Mouse (Mus musculus): ENCODE measurements around the gene Pcyt1a. TPM values are rescaled to one million over a fixed set of nuclear protein-coding genes. Genes with fewer than 3 reads are reported as not detected.
A peak's percentile ranks its signal among the peaks of the same experiment; 100 is the strongest.
"Not testable (repeated sequence)": the region's sequence is repeated elsewhere in the genome, so short reads cannot be mapped to it uniquely, and the experiment has no call there.

Gene Pcyt1a
- total RNA-seq, 1 experiment from 2014 or later: 81.5 TPM

GRCm38 (mm10) chr16:32468488-32468887, 37.8 kb downstream of the Pcyt1a start:
- ATAC-seq (replicated peaks; ENCODE audit: low read depth, poor library complexity, severe bottlenecking): peak; percentile 71

DNA sequence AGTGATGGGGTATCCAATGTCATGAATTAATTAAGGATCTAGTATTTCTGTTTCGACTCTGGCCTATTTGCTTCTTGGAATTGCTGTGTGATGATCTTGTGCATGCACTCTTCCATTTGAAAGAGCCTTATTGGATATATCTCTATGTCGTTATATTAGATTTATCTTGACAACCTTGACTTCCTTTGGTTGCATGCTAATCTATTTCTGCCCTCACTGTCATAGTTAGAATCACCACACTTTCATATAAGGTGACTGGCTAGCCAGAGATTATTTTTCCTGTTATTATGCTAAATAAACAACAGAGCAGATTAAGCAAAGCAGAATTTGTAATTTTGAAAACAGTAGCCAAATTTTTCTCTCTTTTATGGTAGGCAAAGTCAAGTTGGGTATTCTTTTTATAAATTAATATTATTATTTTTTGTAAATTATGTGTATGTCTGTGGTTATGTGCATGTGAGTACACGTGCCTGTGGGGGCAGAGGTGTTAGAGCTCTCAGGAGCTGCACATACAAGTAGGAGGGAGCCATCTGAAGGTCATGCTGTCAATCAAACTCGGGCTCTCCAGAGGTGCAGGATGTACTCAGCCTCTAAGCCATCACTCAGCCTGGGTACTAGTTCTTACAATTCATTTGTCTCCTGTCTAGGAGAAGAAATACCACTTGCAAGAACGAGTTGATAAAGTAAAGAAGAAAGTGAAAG, 38.8 kb downstream of the Pcyt1a start:
- ATAC-seq (replicated peaks; ENCODE audit: low read depth, poor library complexity, severe bottlenecking): peak; percentile 43

- ATAC-seq (replicated peaks; ENCODE audit: low read depth, poor library complexity, severe bottlenecking): no peak
Observed at GRCm38 (mm10) chr16:32472276-32473015, 41.7 kb downstream of the Pcyt1a start.

DNA sequence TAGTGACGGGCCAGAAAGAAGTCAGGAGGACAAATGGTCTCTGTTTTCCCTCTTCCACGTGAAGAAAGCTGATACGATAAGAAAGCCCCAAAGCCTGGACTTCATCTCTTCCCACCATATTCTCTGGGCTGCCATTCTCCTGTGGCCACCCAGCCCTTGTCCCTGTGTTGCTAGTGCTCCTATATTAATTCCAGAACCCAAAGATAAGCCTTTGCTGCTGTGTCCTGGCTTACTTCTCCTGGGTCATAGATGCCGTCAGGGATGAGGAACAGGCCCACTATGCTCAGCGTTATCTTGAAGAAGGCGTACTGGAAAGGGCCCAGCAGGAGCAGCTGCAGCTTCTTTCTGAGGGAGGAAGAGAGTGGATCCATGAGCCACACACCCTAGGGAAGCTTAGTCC, 46.6 kb downstream of the Pcyt1a start:
- ATAC-seq (replicated peaks; ENCODE audit: low read depth, poor library complexity, severe bottlenecking): no peak

- ATAC-seq (replicated peaks; ENCODE audit: low read depth, poor library complexity, severe bottlenecking): no peak
Observed at GRCm38 (mm10) chr16:32479415-32479814, 48.7 kb downstream of the Pcyt1a start.

DNA sequence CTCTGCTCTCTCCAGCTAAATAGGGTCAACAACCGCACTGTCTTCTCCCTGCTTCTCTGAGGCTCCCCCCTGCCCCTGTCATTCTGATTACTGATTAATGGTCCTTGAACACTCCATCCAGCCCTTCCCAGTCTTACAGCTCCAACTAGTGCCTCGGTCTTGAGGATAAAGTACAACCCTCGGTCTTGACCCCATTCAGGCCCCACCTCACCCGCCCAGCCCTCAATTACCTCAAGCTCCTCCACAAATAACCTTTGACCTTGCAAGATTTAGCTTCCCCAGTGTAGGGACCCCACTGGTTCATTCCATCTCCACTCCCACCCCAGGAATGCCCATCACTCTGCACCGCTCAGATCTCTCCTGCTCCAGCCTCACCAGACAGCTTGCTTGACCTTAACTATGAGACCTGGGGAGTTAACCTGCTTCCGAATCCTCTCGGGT, 53.7 kb downstream of the Pcyt1a start:
- no peak for ATAC-seq (replicated peaks; ENCODE audit: low read depth, poor library complexity, severe bottlenecking)

GRCm38 (mm10) chr16:32485209-32485608, 54.5 kb downstream of the Pcyt1a start:
- ATAC-seq (replicated peaks; ENCODE audit: low read depth, poor library complexity, severe bottlenecking): no peak

DNA sequence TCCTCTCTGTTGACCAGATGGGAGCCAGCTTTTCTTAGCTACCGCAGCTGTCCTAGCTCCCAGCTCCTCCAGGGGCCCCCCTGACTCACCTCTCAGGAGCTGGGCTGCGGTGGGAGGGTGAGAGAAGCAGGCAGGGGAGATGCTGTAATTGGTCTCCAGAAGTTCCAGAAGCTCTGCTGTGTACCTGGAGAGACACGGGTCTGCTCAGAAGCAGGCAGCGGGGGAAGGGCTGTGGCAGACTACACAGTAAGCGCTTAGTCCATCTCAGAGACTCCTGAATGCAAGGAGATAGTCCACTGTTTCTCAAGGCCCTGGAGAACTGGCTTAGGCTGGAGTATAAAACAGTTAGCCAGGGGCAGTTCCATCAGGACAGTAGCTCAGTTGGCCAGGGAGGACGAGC, 55.3 kb downstream of the Pcyt1a start:
- ATAC-seq (replicated peaks; ENCODE audit: low read depth, poor library complexity, severe bottlenecking): no peak

- peak; percentile 78 for ATAC-seq (replicated peaks; ENCODE audit: low read depth, poor library complexity, severe bottlenecking)
Observed at GRCm38 (mm10) chr16:32487234-32488111, 56.8 kb downstream of the Pcyt1a start, which contains the start of gene Slc51a. Slc51a (minus strand) TSS chr16:32487879.

DNA sequence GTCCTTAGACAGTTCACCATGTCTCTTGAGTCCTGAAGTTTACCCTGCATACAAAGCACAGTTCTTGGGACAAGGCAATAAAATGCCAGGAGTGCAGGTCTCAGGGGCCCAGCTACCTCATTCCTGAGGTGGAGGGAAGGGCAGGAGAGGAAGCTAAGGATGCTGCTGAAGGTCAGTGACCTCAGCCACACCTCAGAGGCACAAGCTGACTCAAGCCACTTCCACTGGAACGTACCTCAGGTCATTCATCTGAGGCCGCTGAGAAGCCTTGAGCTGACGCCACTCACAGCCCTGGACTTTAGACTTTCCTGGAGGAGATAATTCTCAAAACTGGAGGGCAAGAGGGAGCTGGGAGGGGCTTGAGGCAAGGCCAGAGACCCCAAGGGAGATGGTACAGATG, 58.2 kb downstream of the Pcyt1a start:
- no peak for ATAC-seq (replicated peaks; ENCODE audit: low read depth, poor library complexity, severe bottlenecking)

DNA sequence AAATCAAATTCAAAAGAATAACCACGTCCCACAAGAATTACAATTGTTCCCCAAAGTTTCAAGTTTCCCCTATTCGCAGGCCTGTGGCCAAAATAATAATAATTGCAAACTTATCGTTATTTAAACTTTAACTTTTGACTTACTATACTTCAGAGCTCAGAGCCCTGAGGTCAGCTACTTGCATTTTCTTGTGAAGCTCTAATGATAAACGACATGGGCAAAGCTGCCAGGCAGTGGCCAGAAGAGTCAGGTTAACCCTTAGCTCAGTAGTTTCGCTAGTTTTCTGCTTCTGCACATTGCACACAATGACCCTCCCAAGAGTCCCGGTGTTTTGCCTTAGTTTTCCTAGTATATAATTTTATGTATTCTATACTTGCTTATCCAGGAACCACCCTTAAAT, 63.6 kb downstream of the Pcyt1a start:
- ATAC-seq (replicated peaks; ENCODE audit: low read depth, poor library complexity, severe bottlenecking): not testable (repeated sequence)

- ATAC-seq (replicated peaks; ENCODE audit: low read depth, poor library complexity, severe bottlenecking): no peak
Observed at GRCm38 (mm10) chr16:32495965-32496364, 65.2 kb downstream of the Pcyt1a start, which contains the start of gene Zdhhc19. Zdhhc19 (plus strand) TSS chr16:32496265.

GRCm38 (mm10) chr16:32498996-32499395, 68.3 kb downstream of the Pcyt1a start:
- ATAC-seq (replicated peaks; ENCODE audit: low read depth, poor library complexity, severe bottlenecking): no peak

GRCm38 (mm10) chr16:32499430-32500037, 68.8 kb downstream of the Pcyt1a start:
- ATAC-seq (replicated peaks; ENCODE audit: low read depth, poor library complexity, severe bottlenecking): peak; percentile 80

GRCm38 (mm10) chr16:32501459-32501858, 70.7 kb downstream of the Pcyt1a start:
- peak; percentile 34; the same call in 1 of the 2 replicates for ATAC-seq (replicated peaks; ENCODE audit: low read depth, poor library complexity, severe bottlenecking)

DNA sequence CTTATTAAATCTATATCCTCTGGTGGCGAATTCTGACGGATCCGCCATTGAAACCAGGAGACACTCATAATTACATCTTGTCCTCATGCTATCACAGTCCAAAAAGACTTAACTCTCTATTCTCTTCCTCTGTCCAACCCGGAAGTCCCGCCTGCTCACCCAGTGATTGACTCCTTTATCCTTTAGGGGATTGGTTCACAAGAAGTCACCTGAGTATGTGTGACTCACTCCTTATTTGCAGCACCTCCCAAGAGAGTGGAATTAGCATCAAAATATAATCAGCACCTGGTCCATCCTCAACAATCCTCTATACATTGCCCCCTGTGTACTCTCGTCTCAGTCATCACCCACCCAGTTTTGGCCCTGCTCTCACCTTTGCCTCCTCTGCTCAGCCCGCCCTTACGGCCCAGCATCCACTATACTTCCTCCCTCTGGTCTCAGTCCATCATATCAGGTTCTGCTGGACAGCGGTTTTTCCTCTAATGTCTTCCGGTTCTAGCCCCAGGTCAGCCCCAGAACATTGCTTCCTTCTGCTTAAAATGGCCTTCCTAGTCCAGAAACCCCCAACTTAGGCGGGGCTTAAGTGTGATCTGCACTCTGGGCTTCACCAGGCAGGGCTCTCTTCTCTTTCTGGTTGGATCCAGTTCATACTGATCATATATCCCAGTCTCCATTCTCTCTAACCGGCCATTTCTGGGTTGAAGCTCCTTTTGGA, 72.1 kb downstream of the Pcyt1a start:
- ATAC-seq (replicated peaks; ENCODE audit: low read depth, poor library complexity, severe bottlenecking): no peak

- no peak for ATAC-seq (replicated peaks; ENCODE audit: low read depth, poor library complexity, severe bottlenecking)
Observed at GRCm38 (mm10) chr16:32503633-32504032, 72.9 kb downstream of the Pcyt1a start.

DNA sequence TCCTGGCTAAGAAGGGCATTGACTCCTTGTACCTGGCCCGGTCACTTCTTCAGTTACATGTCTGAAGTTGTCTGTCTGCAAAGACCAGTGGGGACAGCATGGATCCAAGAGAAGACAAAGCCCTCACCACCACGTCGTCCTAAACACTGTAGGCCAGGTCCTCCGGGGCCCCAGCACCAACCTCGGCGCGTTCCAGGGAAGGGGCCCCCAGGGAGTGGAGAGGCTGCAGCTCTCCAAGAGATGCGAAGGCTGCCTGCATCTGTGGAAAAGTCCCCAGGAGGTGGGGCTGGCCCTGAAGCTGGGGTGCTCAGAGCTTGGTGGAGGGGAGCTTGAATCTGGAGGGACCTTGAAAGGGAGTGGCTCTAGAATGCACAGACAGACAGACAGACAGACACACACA, 75.6 kb downstream of the Pcyt1a start:
- no peak for ATAC-seq (replicated peaks; ENCODE audit: low read depth, poor library complexity, severe bottlenecking)

- no peak for ATAC-seq (replicated peaks; ENCODE audit: low read depth, poor library complexity, severe bottlenecking)
Observed at GRCm38 (mm10) chr16:32506868-32507267, 76.1 kb downstream of the Pcyt1a start.
